Mouse (Mus musculus) MEL (cell line): ENCODE measurements around the gene Kctd10. TPM values are rescaled to one million over a fixed set of nuclear protein-coding genes. Genes with fewer than 3 reads are reported as not detected.
A peak's percentile ranks its signal among the peaks of the same experiment; 100 is the strongest.

ENCODE experiments used
- DNase-seq: peaks from one replicate; pipeline ENCODE4 v3.0.0; 2011; ENCODE audit warnings: low read depth, low spot score
- H3K27ac ChIP-seq: 2 replicates; pipeline ENCODE4 v1.5.1; 2012; ENCODE audit warnings: low read depth, mild to moderate bottlenecking, control low read depth, low read length, moderate library complexity; ENCODE audit not compliant: control insufficient read depth
- H3K27me3 ChIP-seq, 2 experiments: fragments of 150-350 bp in 1 of 2; sonication (generic) in 1 of 2; 2 replicates each; pipeline ENCODE4 v1.6.1; 2012; ENCODE audit warnings: low read length in 2 of 2, mild to moderate bottlenecking in 2 of 2, improper control_type of control experiment in 1 of 2, moderate library complexity in 1 of 2; ENCODE audit not compliant: insufficient read depth in 2 of 2, control insufficient read depth in 1 of 2
- H3K36me3 ChIP-seq, 2 experiments: 2 replicates each; pipeline ENCODE4 v1.6.1; 2012 to 2014; ENCODE audit warnings: low read length in 2 of 2, improper control_type of control experiment in 1 of 2, inconsistent platforms in 1 of 2, mild to moderate bottlenecking in 1 of 2; ENCODE audit not compliant: insufficient read depth in 2 of 2, control insufficient read depth in 1 of 2
- H3K4me1 ChIP-seq, 2 experiments: fragments of 150-350 bp in 1 of 2; sonication (generic) in 1 of 2; 2 replicates each; pipeline ENCODE4 v1.6.1; 2012; ENCODE audit warnings: low read length in 2 of 2, improper control_type of control experiment in 1 of 2, mild to moderate bottlenecking in 1 of 2; ENCODE audit not compliant: insufficient read depth in 2 of 2, control insufficient read depth in 1 of 2
- H3K4me3 ChIP-seq, 2 experiments: fragments of 150-350 bp in 1 of 2; sonication (generic) in 1 of 2; 2 replicates each; pipeline ENCODE4 v1.5.1; 2012; ENCODE audit warnings: low read depth in 2 of 2, low read length in 2 of 2, mild to moderate bottlenecking in 2 of 2, moderate library complexity in 2 of 2, control low read depth in 1 of 2, improper control_type of control experiment in 1 of 2; ENCODE audit not compliant: control insufficient read depth in 1 of 2, insufficient read depth in 1 of 2
- H3K79me2 ChIP-seq: 2 replicates; pipeline ENCODE4 v1.6.1; 2012; ENCODE audit warnings: mild to moderate bottlenecking, low read length, moderate library complexity; ENCODE audit not compliant: control insufficient read depth, poor library complexity, insufficient read depth
- H3K9ac ChIP-seq: 2 replicates; pipeline ENCODE4 v1.6.1; 2012; ENCODE audit warnings: low read depth, mild to moderate bottlenecking, control low read depth, low read length, moderate library complexity; ENCODE audit not compliant: control insufficient read depth, poor library complexity, severe bottlenecking
- H3K9me3 ChIP-seq: fragments of 150-350 bp; sonication (generic); replicated peaks from 2 replicates; pipeline ENCODE4 v1.6.1; 2012; ENCODE audit warnings: mild to moderate bottlenecking, low read length, improper control_type of control experiment, moderate library complexity; ENCODE audit not compliant: insufficient read depth
- CHD1 ChIP-seq: IDR thresholded peaks from 2 replicates; pipeline ENCODE4 v1.6.1; 2012; ENCODE audit warnings: low read depth, mild to moderate bottlenecking, inconsistent platforms, low read length, improper control_type of control experiment
- CHD2 ChIP-seq: IDR thresholded peaks from 2 replicates; pipeline ENCODE4 v1.6.1; 2011; ENCODE audit warnings: low read length, improper control_type of control experiment
- CTCF ChIP-seq, 3 experiments: IDR thresholded peaks in 2 of 3; conservative IDR thresholded peaks in 1 of 3; 2 replicates each; pipeline ENCODE4 v1.5.1; 2011 to 2012; ENCODE audit warnings: low read length in 3 of 3, low read depth in 2 of 3, mild to moderate bottlenecking in 2 of 3, improper control_type of control experiment in 1 of 3, inconsistent platforms in 1 of 3, mixed read lengths in 1 of 3, moderate library complexity in 1 of 3; ENCODE audit not compliant: control insufficient read depth in 1 of 3, insufficient read depth in 1 of 3, poor library complexity in 1 of 3, severe bottlenecking in 1 of 3
- ELF1 ChIP-seq: IDR thresholded peaks from 2 replicates; pipeline ENCODE4 v1.6.1; 2014; ENCODE audit warnings: low read depth, mild to moderate bottlenecking, inconsistent platforms, low read length, improper control_type of control experiment, moderate library complexity
- EP300 ChIP-seq, 2 experiments: IDR thresholded peaks; 2 replicates each; pipeline ENCODE4 v1.6.1; 2011; ENCODE audit warnings: improper control_type of control experiment in 2 of 2, low read length in 2 of 2, low read depth in 1 of 2, mild to moderate bottlenecking in 1 of 2
- GABPA ChIP-seq: IDR thresholded peaks from 2 replicates; pipeline ENCODE4 v1.6.1; 2012; ENCODE audit warnings: low read depth, mild to moderate bottlenecking, inconsistent platforms, low read length, improper control_type of control experiment, moderate library complexity
- GATA1 ChIP-seq: IDR thresholded peaks from 2 replicates; pipeline ENCODE4 v1.6.1; 2011; ENCODE audit warnings: low read depth, low read length, improper control_type of control experiment
- HCFC1 ChIP-seq: IDR thresholded peaks from 2 replicates; pipeline ENCODE4 v1.6.1; 2012; ENCODE audit warnings: low read depth, mild to moderate bottlenecking, inconsistent platforms, low read length, improper control_type of control experiment, moderate library complexity
- JUND ChIP-seq: IDR thresholded peaks from 2 replicates; pipeline ENCODE4 v1.6.1; 2011; ENCODE audit warnings: low read depth, mild to moderate bottlenecking, improper control_type of control experiment, low read length
- KAT2A ChIP-seq: conservative IDR thresholded peaks from 2 replicates; pipeline ENCODE4 v1.6.1; 2012; ENCODE audit warnings: low read depth, low read length, improper control_type of control experiment, inconsistent platforms
- MAX ChIP-seq: IDR thresholded peaks from 2 replicates; pipeline ENCODE4 v1.6.1; 2011; ENCODE audit warnings: low read length, improper control_type of control experiment
- MAZ ChIP-seq: IDR thresholded peaks from 2 replicates; pipeline ENCODE4 v1.6.1; 2012; ENCODE audit warnings: low read depth, mild to moderate bottlenecking, inconsistent platforms, low read length, improper control_type of control experiment
- MYB ChIP-seq: IDR thresholded peaks from 2 replicates; pipeline ENCODE4 v1.6.1; 2011; ENCODE audit warnings: mild to moderate bottlenecking, low read depth, low read length, improper control_type of control experiment
- MYC ChIP-seq: IDR thresholded peaks from 2 replicates; pipeline ENCODE4 v1.6.1; 2011; ENCODE audit warnings: low read depth, mild to moderate bottlenecking, low read length, improper control_type of control experiment, moderate library complexity
- NELFE ChIP-seq: IDR thresholded peaks from 2 replicates; pipeline ENCODE4 v1.6.1; 2011; ENCODE audit warnings: low read depth, low read length, improper control_type of control experiment
- NRF1 ChIP-seq: IDR thresholded peaks from 2 replicates; pipeline ENCODE4 v1.6.1; 2014; ENCODE audit warnings: low read depth, mild to moderate bottlenecking, inconsistent platforms, low read length, improper control_type of control experiment, moderate library complexity; ENCODE audit not compliant: poor library complexity, insufficient read depth, severe bottlenecking
- POLR2AphosphoS5 ChIP-seq: IDR thresholded peaks from 2 replicates; pipeline ENCODE4 v1.6.1; 2012; ENCODE audit warnings: low read depth, borderline replicate concordance, mild to moderate bottlenecking, inconsistent platforms, low read length, moderate library complexity, mixed read lengths
- RAD21 ChIP-seq: IDR thresholded peaks from 2 replicates; pipeline ENCODE4 v1.6.1; 2011; ENCODE audit warnings: mild to moderate bottlenecking, low read depth, low read length, improper control_type of control experiment
- RCOR1 ChIP-seq: IDR thresholded peaks from 2 replicates; pipeline ENCODE4 v1.6.1; 2012; ENCODE audit warnings: low read depth, mild to moderate bottlenecking, inconsistent platforms, low read length, improper control_type of control experiment
- SMC3 ChIP-seq: IDR thresholded peaks from 2 replicates; pipeline ENCODE4 v1.6.1; 2011; ENCODE audit warnings: low read depth, low read length, improper control_type of control experiment
- TAL1 ChIP-seq: IDR thresholded peaks from 2 replicates; pipeline ENCODE4 v1.6.1; 2012; ENCODE audit warnings: mild to moderate bottlenecking, inconsistent platforms, low read length, moderate library complexity, mixed read lengths
- TCF12 ChIP-seq: IDR thresholded peaks from 2 replicates; pipeline ENCODE4 v1.6.1; 2014; ENCODE audit warnings: low read depth, mild to moderate bottlenecking, inconsistent platforms, low read length, improper control_type of control experiment, moderate library complexity
- UBTF ChIP-seq: IDR thresholded peaks from 2 replicates; pipeline ENCODE4 v1.6.1; 2012; ENCODE audit warnings: low read depth, mild to moderate bottlenecking, inconsistent platforms, low read length, improper control_type of control experiment, moderate library complexity, borderline replicate concordance; ENCODE audit not compliant: insufficient read depth
- ZC3H11A ChIP-seq: IDR thresholded peaks from 2 replicates; pipeline ENCODE4 v1.6.1; 2012; ENCODE audit warnings: low read depth, mild to moderate bottlenecking, inconsistent platforms, low read length, improper control_type of control experiment
- ZKSCAN1 ChIP-seq: IDR thresholded peaks from 2 replicates; pipeline ENCODE4 v1.6.1; 2012; ENCODE audit warnings: low read depth, mild to moderate bottlenecking, inconsistent platforms, low read length, improper control_type of control experiment, moderate library complexity
- polyA plus RNA-seq, 2 experiments: library from polyadenylated mRNA; stranded (reverse) in 1 of 2; unstranded in 1 of 2; fragments of >175 nt in 1 of 2; fragments of >200 nt in 1 of 2; gene quantifications; 2 replicates each; pipeline versions ENCODE4 v1.2.1 to v1.2.4; 2012; ENCODE audit warnings: low replicate concordance in 2 of 2, low read depth in 1 of 2; ENCODE audit not compliant: insufficient read length in 2 of 2, insufficient read depth in 1 of 2, missing spikeins in 1 of 2
- total RNA-seq: library from RNA; depleted of rRNA; stranded (reverse); fragments of 300-350 nt; gene quantifications from 2 replicates; pipeline ENCODE4 v1.2.3, GENCODE M21; 2012

Kctd10 gene
- total and polyA plus RNA-seq, 3 experiments: 42.2 to 47.8 TPM; not detected in 1

- no peaks in the 10 kb centered on the region for H3K36me3 ChIP-seq
- no peak overlapping the region for H3K27ac ChIP-seq
- H3K4me1 ChIP-seq: no peaks in the 10 kb centered on the region
- TF ChIP-seq RAD21 (peak; percentile 54), MAZ (no peak), GATA1 (no peak), UBTF (no peak), SMC3 (peak; percentile 79), KAT2A (no peak), EP300 (IDR thresholded peaks at IDR 0.05; ENCODE audit: low read depth in 1 of 2, low read length in 2 of 2) (no peak), JUND (no peak), ELF1 (no peak), CHD2 (no peak), NELFE (no peak), CHD1 (no peak), MYB (no peak), TAL1 (no peak), ZC3H11A (peak; percentile 63), MAX (no peak), POLR2AphosphoS5 (no peak), HCFC1 (no peak), GABPA (no peak), NRF1 (no peak), MYC (no peak), CTCF (IDR thresholded peaks at IDR 0.05 in 2 of 3, conservative IDR thresholded peaks at IDR 0.05 in 1 of 3; ENCODE audit: control insufficient read depth in 1 of 3, insufficient read depth in 1 of 3, low read depth in 2 of 3, low read length in 3 of 3, poor library complexity in 1 of 3, severe bottlenecking in 1 of 3) (peak; percentile 47 to 72 (median 54)), TCF12 (no peak), ZKSCAN1 (no peak), RCOR1 (no peak)
- TF ChIP-seq, all 39 proteins: peak for 4
- no peak overlapping the region for H3K9ac ChIP-seq
- no peaks in the 10 kb centered on the region for H3K27me3 ChIP-seq
- no peak overlapping the region for H3K4me3 ChIP-seq
- H3K79me2 ChIP-seq: no peaks in the 10 kb centered on the region
- peak; percentile 76 for DNase-seq
- H3K9me3 ChIP-seq: no peaks in the 10 kb centered on the region
Observed at GRCm38 (mm10) chr5:114356250-114356935, 23.9 kb downstream of the Kctd10 start.
